Mouse (Mus musculus) heart, postnatal 36 days (tissue): ENCODE results near the gene Ptov1. TPM values are rescaled to one million over a fixed set of nuclear protein-coding genes. Genes with fewer than 3 reads are reported as not detected.

Source experiments
- DNase-seq, 2 experiments: peaks; one replicate each; pipeline ENCODE4 v3.0.0; 2021 to 2022
- intact Hi-C: fragments of 180-260 bp; cut with DNase I; formaldehyde crosslinking; loops from one replicate; pipeline ENCODE4 v1.15.1; 2025
- microRNA-seq, 2 experiments: library from miRNA; unstranded; fragments of <30 nt; microRNA quantifications; one replicate each; pipeline ENCODE4 v1.2.0; 2021; ENCODE audit warnings: borderline number of aligned reads in 2 of 2
- total RNA-seq, 2 experiments: library from RNA; stranded (reverse); gene quantifications; 2 replicates each; pipeline ENCODE4 v1.2.3; 2021

Gene Ptov1
- total RNA-seq, 2 experiments from 2014 or later: 158 to 183 TPM

GRCm38 (mm10) chr7:44818164-44818563 lies 51.4 kb downstream of the Ptov1 start:
- intact Hi-C loops: no loop called here
- DNase-seq: no peak

- intact Hi-C loops: no loop called here
- DNase-seq: no peak
These were observed 52.1 kb downstream of the Ptov1 start for GRCm38 (mm10) chr7:44817441-44817840.

- intact Hi-C loops: no loop called here
- DNase-seq: peak; percentile 68 to 81
These were observed 53.0 kb downstream of the Ptov1 start, which contains the start of gene Atf5 for GRCm38 (mm10) chr7:44816470-44817021. Gene Atf5, minus strand, starts transcription at chr7:44816658.

GRCm38 (mm10) chr7:44815721-44816469 lies 53.7 kb downstream of the Ptov1 start, which contains the start of the genes Nup62 and Il4i1:
Gene Nup62, plus strand, starts transcription at chr7:44816088.
Gene Il4i1, plus strand, starts transcription at chr7:44816387.
- DNase-seq: peak; percentile 98 to 99
- intact Hi-C loops: loop anchor here (2.0 kb wide), 1 partner anchor 65 kb away; the partner anchor contains the start of gene Zfp473

- no peak for DNase-seq
These were observed 54.5 kb downstream of the Ptov1 start for GRCm38 (mm10) chr7:44814952-44815553.

GRCm38 (mm10) chr7:44814423-44814822 lies 55.2 kb downstream of the Ptov1 start:
- no peak for DNase-seq
- intact Hi-C loops: loop anchor here (2.0 to 5.0 kb wide), 2 partner anchors 42 to 64 kb away; partner anchors contain the start of gene Zfp473

More at GRCm38 (mm10) chr7:44814952-44815553, 54.5 kb downstream of the Ptov1 start:
- intact Hi-C loops: loop anchor here (2.0 to 5.0 kb wide), 2 partner anchors 43 to 64 kb away; partner anchors contain the start of gene Zfp473

- intact Hi-C loops: loop anchor here (2.0 to 5.0 kb wide), 2 partner anchors 42 to 63 kb away; partner anchors contain the start of gene Zfp473
- no peak for DNase-seq
These were observed 55.6 kb downstream of the Ptov1 start for GRCm38 (mm10) chr7:44813985-44814384.

Small RNA genes lying within 50 kb of the gene (microRNA-seq; reads per million reads assigned to microRNA genes)
- gene Mir707: 0 reads per million in 2 experiments

Other genes starting within 250 kb of the Ptov1 start
- 100 to 1,000 TPM in 1 of 2 experiments, 10 to 100 TPM in 1; 81.8 to 110 TPM for gene Myh14, start 198.9 kb downstream of the Ptov1 start, total RNA-seq
- not detected for gene Izumo2, start 161.0 kb downstream of the Ptov1 start, total RNA-seq
- gene Vrk3, start 121.4 kb downstream of the Ptov1 start, total RNA-seq: 10 to 100 TPM; 25.3 to 26.7 TPM
- under 1 TPM; 0.06 to 0.14 TPM for gene Zfp473, start 118.7 kb downstream of the Ptov1 start, total RNA-seq
- gene Nup62, start 53.7 kb downstream of the Ptov1 start, total RNA-seq: 10 to 100 TPM; 21.9 to 28.9 TPM
- gene Il4i1, start 53.4 kb downstream of the Ptov1 start, total RNA-seq: under 1 TPM; 0.89 TPM
- gene Atf5, start 53.1 kb downstream of the Ptov1 start, total RNA-seq: 10 to 100 TPM; 54.3 to 62.0 TPM
- 10 to 100 TPM; 73.6 to 75.4 TPM for gene Akt1s1, start 20.8 kb downstream of the Ptov1 start, total RNA-seq
- gene Tbc1d17, start 20.7 kb downstream of the Ptov1 start, total RNA-seq: 10 to 100 TPM; 58.1 to 59.1 TPM
- 10 to 100 TPM; 18.6 to 21.1 TPM for gene Pnkp, start 12.6 kb downstream of the Ptov1 start, total RNA-seq
- 10 to 100 TPM; 76.9 to 81.1 TPM for gene Med25, start 22.9 kb upstream of the Ptov1 start, total RNA-seq
- 10 to 100 TPM; 16.9 to 17.5 TPM for gene Fuz, start 26.3 kb upstream of the Ptov1 start, total RNA-seq
- gene Ap2a1, start 59.7 kb upstream of the Ptov1 start, total RNA-seq: 10 to 100 TPM; 69.8 to 72.0 TPM
- not detected for gene Tsks, start 73.4 kb upstream of the Ptov1 start, total RNA-seq
- 1 to 10 TPM; 1.4 to 2.1 TPM for gene Cpt1c, start 105.1 kb upstream of the Ptov1 start, total RNA-seq
- 100 to 1,000 TPM; 104 to 107 TPM for gene Prmt1, start 116.8 kb upstream of the Ptov1 start, total RNA-seq
- 10 to 100 TPM; 27.3 to 31.7 TPM for gene Irf3, start 127.9 kb upstream of the Ptov1 start, total RNA-seq
- 10 to 100 TPM; 10.2 to 11.2 TPM for gene Bcl2l12, start 128.9 kb upstream of the Ptov1 start, total RNA-seq
- gene Scaf1, start 146.6 kb upstream of the Ptov1 start, total RNA-seq: 10 to 100 TPM; 48.0 to 48.1 TPM
- gene Rras, start 148.2 kb upstream of the Ptov1 start, total RNA-seq: 10 to 100 TPM; 45.1 to 53.3 TPM
- gene Prr12, start 183.1 kb upstream of the Ptov1 start, total RNA-seq: 10 to 100 TPM; 23.4 to 29.4 TPM
- gene Nosip, start 192.6 kb upstream of the Ptov1 start, total RNA-seq: 10 to 100 TPM; 30.3 to 32.1 TPM
- 1 to 10 TPM; 7.7 to 7.9 TPM for gene Prrg2, start 192.9 kb upstream of the Ptov1 start, total RNA-seq
- 10 to 100 TPM; 26.4 to 28.1 TPM for gene Rcn3, start 222.4 kb upstream of the Ptov1 start, total RNA-seq
- gene Fcgrt, start 234.1 kb upstream of the Ptov1 start, total RNA-seq: 10 to 100 TPM; 77.1 to 84.5 TPM